Comparison of ENCODE assay signal across 8 mouse cellular contexts in the genomic region with DNA sequence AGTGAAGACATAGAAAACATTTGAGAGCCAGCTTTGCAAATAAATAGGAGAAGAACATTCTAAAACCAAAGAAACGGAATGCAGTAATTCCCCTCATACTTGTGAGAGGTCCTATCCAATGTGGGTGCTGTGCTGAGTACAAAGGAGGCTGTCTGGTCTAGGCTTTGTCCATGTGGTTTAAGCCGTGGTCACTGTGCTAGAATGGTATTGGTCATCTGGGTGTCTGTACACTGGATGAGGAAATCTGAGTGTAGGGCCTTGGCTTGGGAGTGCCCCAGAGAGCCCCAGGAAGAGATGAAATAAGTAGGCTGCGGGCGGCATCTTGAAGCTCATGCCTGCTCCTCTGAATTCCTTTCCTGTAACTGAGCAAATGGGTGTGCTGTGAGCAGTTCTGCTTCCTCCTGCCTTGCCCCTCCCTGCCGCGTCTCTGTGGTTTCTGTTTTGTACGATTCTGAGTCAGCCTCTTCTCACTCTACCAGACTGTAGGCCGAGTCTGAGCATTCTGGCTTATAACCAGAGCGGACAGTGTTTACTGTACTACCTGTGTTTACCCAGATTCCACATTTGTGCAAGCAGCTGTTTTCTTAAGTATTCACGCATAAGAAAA.
DNase-seq lines count a peak whose midpoint lies in the region; ATAC-seq lines count a peak whose summit lies in the region.

No protein-coding gene starts in this region.

- no peak for DNase-seq in midbrain, embryonic 14.5 days
- DNase-seq in midbrain, embryonic 11.5 days (ENCODE audit: low spot score, missing footprints): no peak
- DNase-seq in adrenal gland, adult 2 months: peak; percentile 82
- peak; percentile 44 for DNase-seq in kidney, postnatal 10 days
- DNase-seq in thymus, postnatal 10 days (ENCODE audit: low spot score in 2 of 2): peak; percentile 65 to 68
- DNase-seq in cerebellum, adult 11-12 months: no peak

- H3K27me3 ChIP-seq in midbrain, embryonic 14.5 days (ENCODE audit: control insufficient read depth, insufficient read depth, low read length): no peaks in the 10 kb centered on the region
- no peaks in the 10 kb centered on the region for H3K27me3 ChIP-seq in midbrain, embryonic 11.5 days (ENCODE audit: control insufficient read depth, insufficient read depth, low read length)
- no peaks in the 10 kb centered on the region for H3K27me3 ChIP-seq in heart, embryonic 12.5 days (replicated peaks)

- H3K36me3 ChIP-seq in midbrain, embryonic 14.5 days (ENCODE audit: control insufficient read depth, insufficient read depth, low read length): peaks cover 6% of the 10 kb centered on the region; the same call in 1 of the 2 replicates
- H3K36me3 ChIP-seq in midbrain, embryonic 11.5 days (ENCODE audit: control insufficient read depth, insufficient read depth, low read length): peaks cover 3% of the 10 kb centered on the region; the same call in 1 of the 2 replicates
- peaks cover 14% of the 10 kb centered on the region for H3K36me3 ChIP-seq in heart, embryonic 12.5 days

- H3K9me3 ChIP-seq in midbrain, embryonic 14.5 days (ENCODE audit: control insufficient read depth, low read length): no peaks in the 10 kb centered on the region
- H3K9me3 ChIP-seq in midbrain, embryonic 11.5 days (ENCODE audit: control insufficient read depth, low read length): no peaks in the 10 kb centered on the region
- H3K9me3 ChIP-seq in heart, embryonic 12.5 days (replicated peaks): no peaks in the 10 kb centered on the region

- H3K4me2 ChIP-seq in midbrain, embryonic 14.5 days (ENCODE audit: low read length): no peak overlapping the region
- H3K4me2 ChIP-seq in midbrain, embryonic 11.5 days: no peak overlapping the region
- H3K4me2 ChIP-seq in heart, embryonic 12.5 days: no peak overlapping the region

- H3K27ac ChIP-seq in midbrain, embryonic 14.5 days (replicated peaks; ENCODE audit: low read depth, low read length): 0 out of 2 replicates have a peak overlapping the region, but pooled peaks have one; percentile 45
- H3K27ac ChIP-seq in midbrain, embryonic 11.5 days (ENCODE audit: low read depth, low read length): no peak overlapping the region
- peak overlapping the region; percentile 33; the same call in 1 of the 2 replicates for H3K27ac ChIP-seq in heart, embryonic 12.5 days (ENCODE audit: poor library complexity, severe bottlenecking)

- WGBS in midbrain, embryonic 14.5 days: 86% methylated on average over 10 of the region's 10 CpGs
- WGBS in midbrain, embryonic 11.5 days: 93% methylated on average over 10 of the region's 10 CpGs
- WGBS in heart, embryonic 12.5 days: 75% methylated on average over 10 of the region's 10 CpGs

- no peak overlapping the region for H3K9ac ChIP-seq in midbrain, embryonic 14.5 days (replicated peaks; ENCODE audit: low read length)
- H3K9ac ChIP-seq in midbrain, embryonic 11.5 days (ENCODE audit: low read length): no peak overlapping the region
- no peak overlapping the region for H3K9ac ChIP-seq in heart, embryonic 12.5 days

- ATAC-seq in midbrain, embryonic 14.5 days (ENCODE audit: low FRiP score, low TSS enrichment): no peak
- no peak for ATAC-seq in midbrain, embryonic 11.5 days (ENCODE audit: low FRiP score)
- ATAC-seq in heart, embryonic 12.5 days (ENCODE audit: insufficient number of reproducible peaks, low FRiP score): no peak
- peak; percentile 94 for ATAC-seq in megakaryocyte progenitor cell, adult 5-6 weeks (replicated peaks; ENCODE audit: poor library complexity)

- H3K4me1 ChIP-seq in midbrain, embryonic 14.5 days (ENCODE audit: control insufficient read depth, insufficient read depth, low read length): peaks cover 10% of the 10 kb centered on the region
- H3K4me1 ChIP-seq in midbrain, embryonic 11.5 days (ENCODE audit: control insufficient read depth, insufficient read depth, low read length): peaks cover 3% of the 10 kb centered on the region
- peaks cover 17% of the 10 kb centered on the region for H3K4me1 ChIP-seq in heart, embryonic 12.5 days (replicated peaks)

- H3K4me3 ChIP-seq in midbrain, embryonic 14.5 days (replicated peaks; ENCODE audit: low read depth, low read length): no peak overlapping the region
- no peak overlapping the region for H3K4me3 ChIP-seq in midbrain, embryonic 11.5 days (ENCODE audit: low read depth, low read length)
- no peak overlapping the region for H3K4me3 ChIP-seq in heart, embryonic 12.5 days

Comparison
In these comparisons a context has a peak if more than half of its experiments do, and no peak if none do; other contexts are left out.
1. DNase-seq: peak in adrenal gland, adult 2 months (single experiment), kidney, postnatal 10 days (single experiment) and thymus, postnatal 10 days (2 of 2); none in midbrain, embryonic 14.5 days (single experiment), midbrain, embryonic 11.5 days (single experiment) and cerebellum, adult 11-12 months (single experiment).